Mouse (Mus musculus) cortical plate, adult 2 months (tissue): Measurements from ENCODE around the gene Hus1.

ENCODE experiments used
- CTCF ChIP-seq: fragments of 200-500 bp; IDR thresholded peaks from 2 replicates; pipeline ENCODE4 v1.5.1; 2011; ENCODE audit warnings: mild to moderate bottlenecking, control low read depth, low read length; ENCODE audit not compliant: insufficient read depth; ENCODE audit errors: extremely low read depth
- POLR2A ChIP-seq: fragments of 200-500 bp; IDR thresholded peaks from 2 replicates; pipeline ENCODE4 v1.6.1; 2011; ENCODE audit warnings: mild to moderate bottlenecking, low read length, control low read depth; ENCODE audit not compliant: insufficient read depth; ENCODE audit errors: extremely low read depth

GRCm38 (mm10) chr11:9060029-9060428, 49.0 kb upstream of the Hus1 start:
- TF ChIP-seq CTCF (no peak), POLR2A (no peak)
